Mouse (Mus musculus) G1E (cell line): ENCODE data around the gene Homer2. TPM values are rescaled to one million over a fixed set of nuclear protein-coding genes. Genes with fewer than 3 reads are reported as not detected.

Source experiments
- ATAC-seq: 2 replicates; pipeline ENCODE4 v1.8.0; 2016; ENCODE audit warnings: mild to moderate bottlenecking; ENCODE audit not compliant: insufficient number of reproducible peaks, poor library complexity, low FRiP score, severe bottlenecking; ENCODE audit errors: extremely low read depth
- DNase-seq: peaks from one replicate; pipeline ENCODE4 v3.0.0; 2012; ENCODE audit warnings: low spot score
- H3K27me3 ChIP-seq: 2 replicates; pipeline ENCODE4 v1.6.1; 2012; ENCODE audit warnings: mild to moderate bottlenecking, low read length, inconsistent platforms; ENCODE audit not compliant: insufficient read depth
- H3K36me3 ChIP-seq: replicated peaks from 2 replicates; pipeline ENCODE3; 2012; ENCODE audit warnings: mild to moderate bottlenecking, inconsistent platforms
- H3K4me1 ChIP-seq: 2 replicates; pipeline ENCODE4 v1.6.1; 2012; ENCODE audit warnings: low read depth, low read length, inconsistent platforms, mixed read lengths; ENCODE audit not compliant: insufficient read depth
- H3K4me3 ChIP-seq: 2 replicates; pipeline ENCODE4 v1.5.1; 2012; ENCODE audit warnings: low read depth, mild to moderate bottlenecking, inconsistent platforms, low read length, moderate library complexity, mixed read lengths
- H3K9me3 ChIP-seq: replicated peaks from 2 replicates; pipeline ENCODE4 v1.6.1; 2012; ENCODE audit warnings: inconsistent platforms
- CTCF ChIP-seq: IDR thresholded peaks from 2 replicates; pipeline ENCODE4 v1.5.1; 2012; ENCODE audit warnings: low read depth, low read length, inconsistent platforms, mixed read lengths
- GATA1 ChIP-seq: IDR thresholded peaks from 2 replicates; pipeline ENCODE4 v1.6.1; 2012; ENCODE audit warnings: borderline replicate concordance, low read length, inconsistent platforms, mixed read lengths
- GATA2 ChIP-seq: IDR thresholded peaks from 2 replicates; pipeline ENCODE4 v1.6.1; 2012; ENCODE audit warnings: low read depth, low read length, inconsistent platforms, borderline replicate concordance
- POLR2AphosphoS5 ChIP-seq: IDR thresholded peaks from 2 replicates; pipeline ENCODE4 v1.6.1; 2012; ENCODE audit warnings: low read depth, low read length, inconsistent platforms; ENCODE audit not compliant: insufficient replicate concordance
- TAL1 ChIP-seq: conservative IDR thresholded peaks from 2 replicates; pipeline ENCODE4 v1.6.1; 2012; ENCODE audit warnings: low read depth, low read length, inconsistent platforms, mixed read lengths
- polyA plus RNA-seq: library from polyadenylated mRNA; stranded (reverse); fragments of >175 nt; gene quantifications from 2 replicates; pipeline ENCODE4 v1.2.3, GENCODE M21; 2012
- total RNA-seq, 2 experiments: library from RNA; stranded (forward) in 1 of 2; stranded (reverse) in 1 of 2; fragments of 200-1000 nt in 1 of 2; fragments of >200 nt in 1 of 2; fragmentation: Nextera tagmentation in 1 of 2; gene quantifications; 2 replicates each; pipeline ENCODE4 v1.2.3; 2014 to 2017

Homer2 gene
- total and polyA plus RNA-seq, 3 experiments: 35.9 to 45.9 (median 37.3) TPM

- no peak for TF ChIP-seq GATA1
- TF ChIP-seq POLR2AphosphoS5: no peak
- TF ChIP-seq CTCF: no peak
- TF ChIP-seq GATA2: no peak
- TF ChIP-seq TAL1: no peak
- no peak for DNase-seq
- peaks cover 62% of the 10 kb centered on the region for H3K4me1 ChIP-seq
- peak; percentile 34 for ATAC-seq
- no peaks in the 10 kb centered on the region for H3K27me3 ChIP-seq
- no peaks in the 10 kb centered on the region for H3K9me3 ChIP-seq
- no peak overlapping the region; the same call in 1 of the 2 replicates for H3K4me3 ChIP-seq
- peaks cover 5% of the 10 kb centered on the region for H3K36me3 ChIP-seq
Observed at GRCm38 (mm10) chr7:81732183-81733089, 25.1 kb upstream of the Homer2 start.

GRCm38 (mm10) chr7:81731181-81731651, 23.9 kb upstream of the Homer2 start:
- Histone ChIP-seq H3K36me3 (peaks cover 5% of the 10 kb centered on the region), H3K9me3 (no peaks in the 10 kb centered on the region), H3K4me1 (peaks cover 60% of the 10 kb centered on the region), H3K27me3 (no peaks in the 10 kb centered on the region), H3K4me3 (no peak overlapping the region)
- DNase-seq (no peak), ATAC-seq (no peak)
- no peak for TF ChIP-seq CTCF
- no peak for TF ChIP-seq GATA1
- no peak for TF ChIP-seq POLR2AphosphoS5
- TF ChIP-seq TAL1: no peak
- TF ChIP-seq GATA2: no peak

- H3K4me3 ChIP-seq: no peak overlapping the region
- ATAC-seq: no peak
- H3K4me1 ChIP-seq: peaks cover 68% of the 10 kb centered on the region
Observed at GRCm38 (mm10) chr7:81729787-81730186, 22.5 kb upstream of the Homer2 start.

GRCm38 (mm10) chr7:81727716-81728115, 20.4 kb upstream of the Homer2 start:
- ATAC-seq: no peak
- peaks cover 64% of the 10 kb centered on the region for H3K4me1 ChIP-seq

More at GRCm38 (mm10) chr7:81729787-81730186, 22.5 kb upstream of the Homer2 start:
- Histone ChIP-seq H3K9me3 (no peaks in the 10 kb centered on the region), H3K36me3 (peaks cover 3% of the 10 kb centered on the region), H3K27me3 (no peaks in the 10 kb centered on the region)
- no peak for DNase-seq
- TF ChIP-seq POLR2AphosphoS5: no peak
- TF ChIP-seq TAL1: no peak
- no peak for TF ChIP-seq GATA2
- no peak for TF ChIP-seq GATA1
- TF ChIP-seq CTCF: no peak

GRCm38 (mm10) chr7:81726728-81727005, 19.3 kb upstream of the Homer2 start:
- H3K4me3 ChIP-seq: no peak overlapping the region
- H3K27me3 ChIP-seq: no peaks in the 10 kb centered on the region
- H3K9me3 ChIP-seq: no peaks in the 10 kb centered on the region; the same call in 1 of the 2 replicates
- peaks cover 65% of the 10 kb centered on the region for H3K4me1 ChIP-seq
- no peaks in the 10 kb centered on the region for H3K36me3 ChIP-seq
- DNase-seq (no peak), ATAC-seq (no peak)
- TF ChIP-seq POLR2AphosphoS5 (no peak), GATA2 (no peak), CTCF (no peak), GATA1 (no peak), TAL1 (no peak)

More at GRCm38 (mm10) chr7:81727716-81728115, 20.4 kb upstream of the Homer2 start:
- Histone ChIP-seq H3K27me3 (no peaks in the 10 kb centered on the region), H3K4me3 (no peak overlapping the region), H3K36me3 (no peaks in the 10 kb centered on the region), H3K9me3 (no peaks in the 10 kb centered on the region; the same call in 1 of the 2 replicates)
- DNase-seq: no peak
- no peak for TF ChIP-seq CTCF

- TF ChIP-seq CTCF (no peak), GATA1 (no peak), POLR2AphosphoS5 (no peak), TAL1 (no peak), GATA2 (no peak)
- DNase-seq (no peak), ATAC-seq (peak; percentile 63)
- H3K4me3 ChIP-seq: no peak overlapping the region
- H3K36me3 ChIP-seq: no peaks in the 10 kb centered on the region
- H3K27me3 ChIP-seq: no peaks in the 10 kb centered on the region
- no peaks in the 10 kb centered on the region; the same call in 1 of the 2 replicates for H3K9me3 ChIP-seq
- H3K4me1 ChIP-seq: peaks cover 65% of the 10 kb centered on the region
Observed at GRCm38 (mm10) chr7:81725986-81726727, 18.8 kb upstream of the Homer2 start.
